Mouse (Mus musculus) liver, embryonic 14.5 days (tissue): ENCODE measurements around the gene Bbs4.

Experiments
- CTCF ChIP-seq: IDR thresholded peaks from 2 replicates; pipeline ENCODE4 v1.5.1; 2016; ENCODE audit warnings: antibody characterized with exemption, low read depth, control low read depth
- EP300 ChIP-seq: IDR thresholded peaks from 2 replicates; pipeline ENCODE4 v1.6.1; 2016; ENCODE audit warnings: antibody characterized with exemption, low read depth

- peak; percentile 75 for TF ChIP-seq CTCF
- no peak for TF ChIP-seq EP300
Measured at GRCm38 (mm10) chr9:59290957-59291687, 62.2 kb downstream of the Bbs4 start, which contains the start of gene Adpgk.
